Mouse (Mus musculus) erythroblast, embryonic 14.5 days (primary cell): ENCODE results near the gene F13a1.

ENCODE experiments used
- GATA1 ChIP-seq: IDR thresholded peaks from 2 replicates; pipeline ENCODE4 v1.6.1; 2012; ENCODE audit warnings: low read length, inconsistent platforms, mixed read lengths
- TAL1 ChIP-seq: IDR thresholded peaks from 3 replicates; pipeline ENCODE4 v1.6.1; 2012; ENCODE audit warnings: low read length, inconsistent platforms, mixed read lengths

- TF ChIP-seq TAL1 (no peak), GATA1 (no peak)
These were observed 87.1 kb downstream of the F13a1 start for GRCm38 (mm10) chr13:36962926-36963325.
